Mouse (Mus musculus) liver, embryonic 11.5 days (tissue): ENCODE data around the gene Zfp110. TPM values are rescaled to one million over a fixed set of nuclear protein-coding genes. Genes with fewer than 3 reads are reported as not detected.

Source experiments
- ATAC-seq: fragments of 200-750 bp; cut with Nextera tagmentation; replicated peaks from 2 replicates; pipeline ENCODE4 v1.8.0; 2017; ENCODE audit warnings: moderate number of reproducible peaks, mild to moderate bottlenecking, moderate TSS enrichment, moderate library complexity; ENCODE audit not compliant: low FRiP score
- DNase-seq: peaks from one replicate; pipeline ENCODE4 v3.0.0-alpha.2; 2017; ENCODE audit warnings: low spot score
- H3K27ac ChIP-seq: fragments of 300-500 bp; sonication (generic); 2 replicates; pipeline ENCODE4 v1.5.1; 2014; ENCODE audit warnings: mild to moderate bottlenecking, low read depth, low read length, control low read depth
- H3K27me3 ChIP-seq: fragments of 300-500 bp; sonication (generic); replicated peaks from 2 replicates; pipeline ENCODE4 v1.6.1; 2014; ENCODE audit warnings: low read length, mixed read lengths; ENCODE audit not compliant: control insufficient read depth, insufficient read depth
- H3K36me3 ChIP-seq: fragments of 300-500 bp; sonication (generic); 2 replicates; pipeline ENCODE4 v1.6.1; 2014; ENCODE audit warnings: mild to moderate bottlenecking, low read length, moderate library complexity, mixed read lengths; ENCODE audit not compliant: control insufficient read depth, insufficient read depth
- H3K4me1 ChIP-seq: fragments of 300-500 bp; sonication (generic); replicated peaks from 2 replicates; pipeline ENCODE4 v1.6.1; 2014; ENCODE audit warnings: low read length, mixed read lengths; ENCODE audit not compliant: control insufficient read depth, insufficient read depth
- H3K4me2 ChIP-seq: fragments of 300-500 bp; sonication (generic); 2 replicates; pipeline ENCODE4 v1.6.1; 2014; ENCODE audit warnings: mild to moderate bottlenecking, control low read depth, moderate library complexity
- H3K4me3 ChIP-seq: fragments of 300-500 bp; sonication (generic); 2 replicates; pipeline ENCODE4 v1.5.1; 2014; ENCODE audit warnings: low read depth, low read length, control low read depth
- H3K9ac ChIP-seq: fragments of 300-500 bp; sonication (generic); 2 replicates; pipeline ENCODE4 v1.6.1; 2014; ENCODE audit warnings: low read depth, low read length, control low read depth
- H3K9me3 ChIP-seq: fragments of 300-500 bp; sonication (generic); 2 replicates; pipeline ENCODE4 v1.6.1; 2016; ENCODE audit warnings: low read length, inconsistent platforms, mixed read lengths; ENCODE audit not compliant: control insufficient read depth
- WGBS: fragments of 180-500 bp; shearing (Covaris S2); extraction: QIAGEN DNeasy Blood & Tissue Kit; methylation state at CpG from one replicate; pipeline ENCODE4 v1.1.7; 2014; 5-methylcytosine and 5-hydroxymethylcytosine counted together
- polyA plus RNA-seq: library from polyadenylated mRNA; unstranded; fragments of >200 nt; fragmentation: Nextera tagmentation; extraction: Ambion mirVana; gene quantifications from 2 replicates; pipeline ENCODE4 v1.2.1, GENCODE M21; 2014

The Zfp110 gene
- polyA plus RNA-seq, 1 experiment from 2014 or later = 27.5 TPM

DNA sequence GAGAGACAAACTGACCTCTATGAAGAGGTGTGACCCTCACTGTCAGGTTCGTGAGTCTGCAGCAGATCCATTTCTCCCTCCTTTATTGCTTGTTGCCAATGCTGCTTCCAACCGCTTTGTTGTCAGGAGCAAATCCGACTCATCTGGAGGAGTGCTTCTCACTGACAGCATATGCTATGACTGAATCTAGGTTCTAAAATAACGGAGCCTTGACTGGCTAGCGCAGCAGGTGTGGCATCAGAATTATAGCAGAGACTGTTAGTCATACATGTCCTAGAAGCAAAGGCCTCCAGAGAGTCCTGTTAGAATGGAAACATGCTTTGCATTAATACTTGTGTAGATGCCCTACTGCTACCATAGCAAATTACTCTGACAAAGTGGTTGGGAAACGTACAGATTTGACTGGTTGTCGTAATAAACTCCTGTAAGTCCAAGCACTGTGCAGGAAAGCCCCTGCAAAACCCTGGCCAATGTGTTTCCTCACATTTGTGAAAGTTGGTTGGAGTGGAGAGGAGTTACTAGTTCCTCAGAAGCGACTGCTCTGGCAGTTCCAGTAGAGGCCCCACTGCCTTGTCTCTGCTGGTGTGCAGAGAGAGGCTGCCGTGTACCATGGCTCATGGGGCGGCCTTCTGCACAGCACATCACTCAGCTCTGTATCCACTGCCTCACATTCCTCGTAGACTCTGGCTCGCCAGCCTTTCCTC is 52.2 kb downstream of the Zfp110 start:
- H3K4me2 ChIP-seq = no peak overlapping the region
- DNase-seq (no peak), ATAC-seq (no peak)
- H3K4me1 ChIP-seq = peaks cover 2% of the 10 kb centered on the region
- H3K9me3 ChIP-seq = no peaks in the 10 kb centered on the region
- H3K27ac ChIP-seq = no peak overlapping the region
- H3K36me3 ChIP-seq = peaks cover 22% of the 10 kb centered on the region; the same call in 1 of the 2 replicates
- H3K9ac ChIP-seq = no peak overlapping the region
- H3K27me3 ChIP-seq = no peaks in the 10 kb centered on the region
- H3K4me3 ChIP-seq = no peak overlapping the region
- WGBS = 82% methylated on average over 12 of the region's 12 CpGs

DNA sequence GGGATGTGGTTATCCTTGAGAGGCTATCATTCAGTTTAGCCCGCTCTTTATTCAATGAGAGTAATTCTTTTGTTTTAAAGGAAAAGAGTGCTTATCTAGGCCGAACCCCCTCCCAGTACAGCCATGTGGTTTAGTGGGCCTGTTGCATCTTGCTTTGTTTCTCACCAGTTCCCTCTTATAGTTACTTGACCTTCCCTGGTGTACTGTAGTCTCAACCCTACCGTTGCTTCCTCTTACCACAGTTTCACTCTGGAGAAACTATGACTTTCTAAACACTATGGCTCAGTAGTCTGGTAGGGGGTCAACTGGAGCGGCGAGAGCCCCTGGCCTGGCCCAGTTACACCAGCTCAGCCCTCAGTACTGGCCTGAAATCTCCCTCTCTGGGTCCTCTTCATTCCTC is 53.0 kb downstream of the Zfp110 start:
- ATAC-seq (no peak), DNase-seq (no peak)
- WGBS = 82% methylated on average over 5 of the region's 5 CpGs
- H3K9me3 ChIP-seq = no peaks in the 10 kb centered on the region
- H3K4me1 ChIP-seq = no peaks in the 10 kb centered on the region
- H3K4me3 ChIP-seq = no peak overlapping the region
- H3K4me2 ChIP-seq = no peak overlapping the region
- H3K27me3 ChIP-seq = no peaks in the 10 kb centered on the region
- no peak overlapping the region for H3K9ac ChIP-seq
- peaks cover 22% of the 10 kb centered on the region; the same call in 1 of the 2 replicates for H3K36me3 ChIP-seq
- no peak overlapping the region for H3K27ac ChIP-seq

DNA sequence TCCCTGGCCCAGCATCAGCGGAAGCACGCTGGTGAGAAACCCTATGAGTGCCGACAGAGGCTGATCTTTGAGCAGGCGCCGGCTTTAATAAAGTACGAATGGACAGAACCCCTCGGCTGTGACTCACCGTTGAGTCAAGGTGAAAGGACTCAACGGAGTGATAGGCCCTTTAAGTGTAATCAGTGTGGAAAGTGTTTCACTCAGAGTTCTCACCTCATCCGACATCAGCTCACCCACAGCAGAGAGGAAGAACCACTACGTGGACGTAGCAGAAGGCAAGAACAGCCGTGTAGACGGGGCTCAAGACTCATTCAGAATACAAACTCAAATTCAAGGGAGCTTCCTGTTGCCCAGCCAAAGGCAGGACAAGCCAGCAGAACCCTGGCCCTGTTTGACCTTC is 56.4 kb downstream of the Zfp110 start:
- Histone ChIP-seq H3K4me1 (no peaks in the 10 kb centered on the region), H3K9ac (no peak overlapping the region), H3K4me2 (no peak overlapping the region), H3K36me3 (peaks cover 19% of the 10 kb centered on the region; the same call in 1 of the 2 replicates), H3K9me3 (no peaks in the 10 kb centered on the region), H3K27ac (no peak overlapping the region), H3K4me3 (no peak overlapping the region), H3K27me3 (no peaks in the 10 kb centered on the region)
- DNase-seq (no peak), ATAC-seq (no peak)
- WGBS = 91% methylated on average over 14 of the region's 14 CpGs

DNA sequence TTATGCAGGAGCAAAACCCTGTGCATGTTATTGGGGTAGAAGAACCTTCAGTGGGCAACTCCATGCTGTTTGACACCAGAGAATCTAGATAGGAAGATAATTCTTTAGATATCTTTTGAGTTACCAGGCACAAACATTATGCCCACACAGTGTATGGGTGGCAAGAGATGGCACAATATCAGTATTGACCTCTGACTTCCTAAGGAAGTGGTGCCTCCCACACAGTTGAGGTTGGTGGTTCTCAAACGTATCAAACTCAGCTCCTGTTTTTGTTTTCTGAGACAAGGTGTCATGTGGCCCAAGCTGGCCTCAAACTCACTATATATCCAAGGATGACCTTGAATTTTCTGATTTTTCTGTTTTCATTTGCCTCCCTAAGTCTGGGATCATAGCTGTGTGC is 56.8 kb downstream of the Zfp110 start:
- no peaks in the 10 kb centered on the region for H3K9me3 ChIP-seq
- H3K27ac ChIP-seq = no peak overlapping the region
- H3K9ac ChIP-seq = no peak overlapping the region
- no peaks in the 10 kb centered on the region for H3K4me1 ChIP-seq
- 44% methylated on average over 1 of the region's 1 CpGs for WGBS
- ATAC-seq (no peak), DNase-seq (no peak)
- no peaks in the 10 kb centered on the region for H3K27me3 ChIP-seq
- H3K4me3 ChIP-seq = no peak overlapping the region
- H3K4me2 ChIP-seq = no peak overlapping the region
- H3K36me3 ChIP-seq = peaks cover 19% of the 10 kb centered on the region; the same call in 1 of the 2 replicates

DNA sequence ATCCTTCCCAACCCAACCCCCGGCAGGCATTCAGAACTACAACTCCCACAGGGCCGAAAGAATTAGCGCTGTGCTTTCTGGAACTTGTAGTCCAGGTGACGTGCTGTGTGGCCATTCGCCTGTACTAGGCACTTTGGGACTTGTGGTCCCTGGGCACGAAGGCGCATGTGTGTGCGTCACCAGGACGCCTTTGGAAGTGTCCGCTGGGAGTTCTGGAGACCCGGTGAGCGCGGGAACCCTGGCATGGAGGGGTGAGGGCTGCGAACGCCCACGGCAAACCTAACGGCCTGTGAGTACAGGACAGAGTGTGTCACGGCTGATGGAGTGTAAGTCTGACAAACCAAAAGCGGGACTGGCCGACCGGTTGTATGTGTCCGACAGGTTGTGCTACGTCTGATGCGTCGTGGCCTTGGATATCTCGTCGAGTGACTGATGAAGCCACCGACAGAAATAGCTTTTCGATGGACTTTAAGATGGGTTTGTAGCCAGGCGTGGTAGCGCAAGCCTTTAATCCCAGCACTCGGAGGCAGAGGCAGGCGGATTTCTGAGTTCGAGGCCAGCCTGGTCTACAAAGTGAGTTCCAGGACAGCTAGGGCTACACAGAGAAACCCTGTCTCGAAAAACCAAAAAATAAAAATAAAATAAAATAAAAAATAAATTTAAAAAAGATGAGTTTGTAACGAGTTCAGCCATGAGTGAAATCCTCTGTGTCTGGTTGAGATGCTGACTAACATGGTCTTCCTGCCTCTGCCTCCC is 63.3 kb downstream of the Zfp110 start, which contains the start of gene Zscan22:
Gene Zscan22, plus strand, starts transcription at position 161 of the 756 bp plus-strand sequence.
- Histone ChIP-seq H3K4me2 (peak within 1 kb of the TSS; percentile 73), H3K9ac (peak within 1 kb of the TSS; percentile 77), H3K4me1 (peaks cover 4% of the 10 kb centered on the region; the same call in 1 of the 2 replicates), H3K27me3 (no peaks in the 10 kb centered on the region), H3K4me3 (peak within 1 kb of the TSS; percentile 69), H3K27ac (0 out of 2 replicates have a peak within 1 kb of the TSS, but pooled peaks have one; percentile 13), H3K9me3 (0 out of 2 replicates have a peak, but pooled peaks cover 2% of the 10 kb centered on the region), H3K36me3 (no peaks in the 10 kb centered on the region)
- DNase-seq (peak; percentile 89), ATAC-seq (peak; percentile 99)
- WGBS = 4% methylated on average over 36 of the region's 36 CpGs

Other genes starting within 250 kb of the Zfp110 start
- gene Vmn2r53, start 226.0 kb upstream of the Zfp110 start, polyA plus RNA-seq = not detected in 2 replicates
- gene Vmn2r54, start 194.4 kb upstream of the Zfp110 start, polyA plus RNA-seq = not detected in 2 replicates
- gene Vmn2r55, start 149.8 kb upstream of the Zfp110 start, polyA plus RNA-seq = not detected in 2 replicates
- not detected in 2 replicates for gene Vmn2r56, start 99.8 kb upstream of the Zfp110 start, polyA plus RNA-seq
- 4.4 and 5.1 TPM in 2 replicates for gene Zscan18, start 31.1 kb upstream of the Zfp110 start, polyA plus RNA-seq
- 7.9 and 9.8 TPM in 2 replicates for gene Zfp329, start 15.9 kb upstream of the Zfp110 start, polyA plus RNA-seq
- gene Zfp128, start 46.4 kb downstream of the Zfp110 start, polyA plus RNA-seq = 2.2 and 2.4 TPM in 2 replicates
- gene Zscan22, start 63.1 kb downstream of the Zfp110 start, polyA plus RNA-seq = 14.4 and 16.4 TPM in 2 replicates
- 1,276 and 1,341 TPM in 2 replicates for gene Rps5, start 87.5 kb downstream of the Zfp110 start, polyA plus RNA-seq
- 0.38 and 0.81 TPM in 2 replicates for gene Rnf225, start 92.7 kb downstream of the Zfp110 start, polyA plus RNA-seq
- gene Zfp324, start 131.1 kb downstream of the Zfp110 start, polyA plus RNA-seq = 6.6 and 7.7 TPM in 2 replicates
- gene Zfp446, start 143.1 kb downstream of the Zfp110 start, polyA plus RNA-seq = 6.9 and 7.0 TPM in 2 replicates
- gene Slc27a5, start 163.4 kb downstream of the Zfp110 start, polyA plus RNA-seq = 0.52 and 1.1 TPM in 2 replicates
- gene Trim28, start 164.4 kb downstream of the Zfp110 start, polyA plus RNA-seq = 339 and 346 TPM in 2 replicates
- gene Zbtb45, start 175.3 kb downstream of the Zfp110 start, polyA plus RNA-seq = 27.5 and 27.9 TPM in 2 replicates
- gene Chmp2a, start 200.0 kb downstream of the Zfp110 start, polyA plus RNA-seq = 134 and 142 TPM in 2 replicates
- 178 and 183 TPM in 2 replicates for gene Ube2m, start 203.5 kb downstream of the Zfp110 start, polyA plus RNA-seq
- 1.6 and 1.9 TPM in 2 replicates for gene Mzf1, start 220.0 kb downstream of the Zfp110 start, polyA plus RNA-seq